Mouse (Mus musculus): ENCODE results near the gene Olfr1287.

DNA sequence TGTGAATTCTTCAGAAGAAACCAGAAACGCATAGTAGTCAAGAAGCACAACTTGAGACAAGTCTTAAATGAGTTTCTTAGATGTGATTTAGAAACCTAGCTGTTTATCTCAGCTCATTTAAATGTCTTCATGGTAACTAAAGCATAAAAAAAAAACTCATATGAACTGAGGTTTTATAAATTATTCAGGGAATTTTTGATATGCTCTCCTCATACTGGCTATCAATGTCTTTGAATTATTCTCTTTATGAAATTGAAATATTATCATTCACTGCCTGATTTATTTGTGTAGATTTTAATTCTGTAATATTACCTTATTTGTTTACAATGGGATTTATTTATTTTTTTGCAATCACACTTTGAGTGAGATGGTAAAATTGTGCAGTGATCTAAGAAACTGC is 31.6 kb downstream of the Olfr1287 start, which contains the start of gene Olfr1289:
- TF ChIP-seq POLR2A (IDR thresholded peaks at IDR 0.05; ENCODE audit: low read depth, low read length) (no peak), CTCF (IDR thresholded peaks at IDR 0.05; ENCODE audit: borderline replicate concordance, insufficient read depth, low read length) (no peak)
